Mouse (Mus musculus) liver, embryonic 16.5 days (tissue): ENCODE measurements around the gene Kif13a. TPM values are rescaled to one million over a fixed set of nuclear protein-coding genes. Genes with fewer than 3 reads are reported as not detected.

Source experiments
- ATAC-seq: fragments of 200-750 bp; cut with Nextera tagmentation; 2 replicates; pipeline ENCODE4 v1.8.0; 2017; ENCODE audit warnings: low read depth, mild to moderate bottlenecking, moderate number of reproducible peaks, moderate library complexity
- H3K27ac ChIP-seq: fragments of 300-500 bp; sonication (generic); 2 replicates; pipeline ENCODE4 v1.5.1; 2014; ENCODE audit warnings: mild to moderate bottlenecking, low read length
- H3K27me3 ChIP-seq: fragments of 300-500 bp; sonication (generic); 2 replicates; pipeline ENCODE4 v1.6.1; 2014; ENCODE audit warnings: low read depth, low read length, mixed read lengths; ENCODE audit not compliant: control insufficient read depth, insufficient read depth
- H3K36me3 ChIP-seq: fragments of 300-500 bp; sonication (generic); 2 replicates; pipeline ENCODE4 v1.6.1; 2014; ENCODE audit warnings: mild to moderate bottlenecking; ENCODE audit not compliant: control insufficient read depth, insufficient read depth
- H3K4me1 ChIP-seq: fragments of 300-500 bp; sonication (generic); 2 replicates; pipeline ENCODE4 v1.6.1; 2014; ENCODE audit warnings: low read depth, low read length, mixed read lengths; ENCODE audit not compliant: control insufficient read depth
- H3K4me2 ChIP-seq: fragments of 300-500 bp; sonication (generic); 2 replicates; pipeline ENCODE4 v1.6.1; 2014; ENCODE audit warnings: low read depth, low read length, mixed read lengths
- H3K4me3 ChIP-seq: fragments of 300-500 bp; sonication (generic); 2 replicates; pipeline ENCODE4 v1.5.1; 2014; ENCODE audit warnings: low read depth, mild to moderate bottlenecking, low read length
- H3K9ac ChIP-seq: fragments of 300-500 bp; sonication (generic); 2 replicates; pipeline ENCODE4 v1.6.1; 2014; ENCODE audit warnings: low read depth, low read length
- H3K9me3 ChIP-seq: fragments of 300-500 bp; sonication (generic); replicated peaks from 2 replicates; pipeline ENCODE4 v1.6.1; 2016; ENCODE audit warnings: low read length; ENCODE audit not compliant: control insufficient read depth
- WGBS: fragments of 180-500 bp; shearing (Covaris S2); extraction: QIAGEN DNeasy Blood & Tissue Kit; methylation state at CpG from one replicate; pipeline ENCODE4 v1.1.7; 2014; ENCODE audit not compliant: insufficient replicate concordance; 5-methylcytosine and 5-hydroxymethylcytosine counted together
- polyA plus RNA-seq: library from polyadenylated mRNA; unstranded; fragments of >200 nt; fragmentation: Nextera tagmentation; extraction: Ambion mirVana; gene quantifications from 2 replicates; pipeline ENCODE4 v1.2.1, GENCODE M21; 2015

Gene Kif13a
- polyA plus RNA-seq, 1 experiment from 2014 or later = 1.5 TPM

DNA sequence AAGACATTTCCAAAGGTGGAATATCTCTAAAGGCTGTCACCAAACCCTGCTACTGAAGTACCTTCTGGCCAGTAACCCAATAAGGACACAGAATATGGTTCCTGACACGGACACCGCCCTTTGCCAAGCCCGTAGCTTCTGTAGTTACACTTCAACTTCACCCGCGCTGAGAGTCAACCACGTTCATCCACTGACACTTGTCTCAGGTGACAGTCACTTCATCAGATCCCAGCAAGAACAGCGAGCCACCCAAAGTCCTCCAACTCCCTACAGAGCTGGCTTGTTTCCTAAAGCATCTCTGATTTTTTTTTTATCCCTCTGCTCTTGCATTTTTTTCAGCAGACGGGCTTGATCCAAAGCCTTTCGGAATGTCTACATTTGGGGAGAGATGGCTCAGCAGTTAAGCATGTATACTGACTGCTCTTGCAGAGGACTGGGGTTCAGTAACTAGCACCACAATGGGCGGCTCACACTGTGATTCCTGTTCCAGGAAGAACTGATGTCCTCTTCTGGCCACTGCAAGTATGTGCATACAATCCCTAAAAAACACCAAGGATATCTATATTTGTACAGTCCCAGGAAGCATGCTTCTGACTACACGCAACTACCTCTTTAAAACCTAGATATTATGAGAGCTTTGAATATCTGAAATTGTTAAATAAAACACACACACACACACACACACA, 28.7 kb downstream of the Kif13a start:
- no peaks in the 10 kb centered on the region for H3K27me3 ChIP-seq

DNA sequence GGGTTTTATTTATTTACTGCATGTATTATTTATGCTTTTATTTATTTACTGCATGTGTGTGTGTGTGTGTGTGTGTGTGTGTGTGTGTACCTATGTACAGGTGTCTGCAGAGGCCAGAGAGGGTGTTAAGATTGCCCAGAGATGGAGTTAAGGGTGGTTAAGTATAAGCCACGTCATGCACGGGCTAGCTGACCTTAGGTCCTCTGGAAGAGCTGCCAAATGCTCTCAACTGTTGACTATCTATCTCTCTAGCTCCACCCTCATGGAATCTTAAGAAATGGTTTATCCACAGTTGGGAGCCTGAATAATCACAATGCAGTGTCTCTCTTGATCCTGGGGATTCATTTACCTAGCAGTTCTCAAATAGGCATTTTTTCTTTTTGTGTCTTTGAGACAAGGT, 30.8 kb downstream of the Kif13a start:
- no peaks in the 10 kb centered on the region for H3K27me3 ChIP-seq
- no peaks in the 10 kb centered on the region for H3K9me3 ChIP-seq
- no peaks in the 10 kb centered on the region; the same call in 1 of the 2 replicates for H3K4me1 ChIP-seq
- 15% methylated on average over 2 of the region's 2 CpGs for WGBS
- H3K9ac ChIP-seq = no peak overlapping the region
- no peak overlapping the region for H3K4me3 ChIP-seq
- no peak overlapping the region for H3K4me2 ChIP-seq
- no peaks in the 10 kb centered on the region for H3K36me3 ChIP-seq
- H3K27ac ChIP-seq = no peak overlapping the region
- ATAC-seq = no peak

More for the DNA sequence above, 28.7 kb downstream of the Kif13a start:
- Histone ChIP-seq H3K27ac (no peak overlapping the region), H3K4me2 (no peak overlapping the region), H3K36me3 (no peaks in the 10 kb centered on the region), H3K4me1 (no peaks in the 10 kb centered on the region; the same call in 1 of the 2 replicates), H3K9me3 (no peaks in the 10 kb centered on the region), H3K4me3 (no peak overlapping the region), H3K9ac (no peak overlapping the region)
- ATAC-seq = no peak
- 80% methylated on average over 11 of the region's 11 CpGs for WGBS

DNA sequence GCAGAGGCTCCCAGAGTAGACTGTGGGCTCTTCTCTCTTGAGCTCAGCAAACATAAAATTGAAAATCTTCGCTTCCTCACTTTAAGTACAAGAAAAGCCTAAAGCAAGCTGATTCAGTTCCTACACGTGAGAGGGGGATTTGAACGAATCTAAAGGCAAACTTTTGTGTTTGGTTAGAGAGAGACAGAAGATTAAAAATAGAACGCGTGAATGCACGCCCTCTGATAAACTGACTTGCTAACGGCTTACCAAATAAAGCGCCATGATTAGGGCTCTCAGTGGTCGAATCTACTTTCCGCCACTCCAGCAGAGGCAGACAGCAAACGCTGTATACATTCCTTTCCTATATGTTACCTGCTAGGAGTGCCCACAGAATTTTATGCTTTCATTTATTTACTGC, 31.3 kb downstream of the Kif13a start:
- no peak overlapping the region for H3K9ac ChIP-seq
- 36% methylated on average over 11 of the region's 11 CpGs for WGBS
- no peak overlapping the region for H3K27ac ChIP-seq
- no peaks in the 10 kb centered on the region for H3K27me3 ChIP-seq
- H3K36me3 ChIP-seq = no peaks in the 10 kb centered on the region
- no peaks in the 10 kb centered on the region for H3K9me3 ChIP-seq
- no peak overlapping the region for H3K4me3 ChIP-seq
- ATAC-seq = no peak
- H3K4me1 ChIP-seq = no peaks in the 10 kb centered on the region; the same call in 1 of the 2 replicates
- H3K4me2 ChIP-seq = no peak overlapping the region

DNA sequence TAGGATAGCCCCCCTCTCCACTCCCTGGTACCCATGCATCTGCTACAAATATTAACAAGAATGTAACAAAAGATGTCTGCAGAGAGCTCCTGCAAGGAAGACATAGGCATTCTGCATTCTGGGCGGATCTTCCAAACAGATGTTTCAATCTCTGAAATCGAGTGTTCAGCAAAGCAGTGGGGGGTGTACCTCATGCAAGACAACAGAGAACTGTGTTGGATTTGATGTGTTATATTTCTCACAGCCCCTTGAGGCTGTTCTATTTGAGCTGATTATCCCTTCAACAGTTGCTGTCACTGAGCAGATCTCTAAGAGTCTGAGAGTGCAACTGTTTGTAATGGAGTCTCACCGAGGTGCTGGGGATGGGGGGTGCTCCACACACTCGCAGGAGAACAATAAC, 37.3 kb downstream of the Kif13a start:
- no peak overlapping the region for H3K27ac ChIP-seq
- H3K4me3 ChIP-seq = no peak overlapping the region

DNA sequence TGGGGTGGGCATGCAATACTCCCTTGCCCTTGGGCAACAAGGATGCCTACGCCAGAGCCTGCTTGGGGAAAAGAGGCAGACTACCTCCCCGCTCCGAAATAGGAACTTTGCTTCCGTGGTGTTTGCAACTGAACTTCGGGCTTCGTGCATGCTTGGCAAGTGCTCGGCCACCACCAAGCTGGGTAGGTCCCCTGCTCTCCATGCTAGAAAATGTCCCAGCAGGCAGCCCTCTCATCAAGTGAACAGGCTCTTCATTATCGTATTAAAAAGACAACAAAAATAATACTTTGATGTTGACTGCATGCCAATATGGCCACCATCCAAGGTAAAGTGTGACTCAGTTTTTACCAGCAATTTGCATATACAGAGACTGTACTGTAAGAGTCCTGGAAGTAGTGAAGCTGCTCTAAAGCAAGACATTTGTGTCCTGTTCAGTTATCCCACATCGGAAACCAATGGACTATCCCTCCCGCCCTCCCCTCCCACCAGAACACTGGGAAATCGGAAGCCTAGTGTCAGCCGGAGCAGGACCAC, 41.5 kb downstream of the Kif13a start:
- Histone ChIP-seq H3K4me2 (no peak overlapping the region), H3K27me3 (no peaks in the 10 kb centered on the region), H3K9me3 (no peaks in the 10 kb centered on the region), H3K4me1 (peaks cover 8% of the 10 kb centered on the region), H3K9ac (no peak overlapping the region), H3K4me3 (no peak overlapping the region), H3K27ac (no peak overlapping the region), H3K36me3 (no peaks in the 10 kb centered on the region)
- ATAC-seq = no peak
- 72% methylated on average over 12 of the region's 12 CpGs for WGBS

More for the DNA sequence above, 37.3 kb downstream of the Kif13a start:
- no peak for ATAC-seq
- WGBS = 58% methylated on average over 4 of the region's 4 CpGs
- Histone ChIP-seq H3K36me3 (no peaks in the 10 kb centered on the region), H3K27me3 (no peaks in the 10 kb centered on the region), H3K9ac (no peak overlapping the region), H3K4me2 (no peak overlapping the region), H3K9me3 (no peaks in the 10 kb centered on the region), H3K4me1 (no peaks in the 10 kb centered on the region)

DNA sequence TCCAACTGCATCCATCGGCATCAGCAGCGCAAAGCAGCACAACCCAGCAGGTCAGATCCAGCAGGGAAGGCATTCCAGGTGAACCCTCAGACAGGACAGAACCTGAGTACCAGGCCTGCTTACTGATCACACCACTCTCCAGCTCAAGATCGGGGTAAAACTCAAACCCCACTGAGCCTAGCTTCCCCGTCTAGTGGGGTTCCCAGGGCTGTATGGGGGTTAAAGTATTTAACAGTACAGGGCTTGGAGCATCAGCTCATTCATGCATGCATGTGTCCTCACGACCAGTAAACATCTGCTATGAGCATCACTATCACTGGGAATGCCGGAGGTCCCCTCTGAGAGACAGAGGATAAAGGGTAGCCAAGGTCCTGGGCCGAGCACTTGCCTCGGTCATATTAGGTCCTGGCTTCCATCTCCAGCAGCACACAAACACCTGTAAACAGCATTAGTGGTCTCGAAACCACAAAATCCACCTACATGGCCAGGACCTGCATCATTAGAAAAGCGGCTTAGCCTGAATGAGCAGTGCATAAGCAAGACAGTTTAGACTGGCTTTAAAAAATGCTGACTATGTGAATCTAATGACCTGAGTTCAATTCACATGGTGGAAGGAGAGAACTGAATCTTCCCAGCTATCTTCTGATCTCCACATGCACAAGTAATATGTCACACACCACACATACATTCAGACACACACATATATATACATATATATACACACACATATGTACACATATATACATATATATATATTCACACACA, 43.0 kb downstream of the Kif13a start:
- Histone ChIP-seq H3K4me1 (peaks cover 8% of the 10 kb centered on the region), H3K9me3 (no peaks in the 10 kb centered on the region), H3K27me3 (no peaks in the 10 kb centered on the region), H3K36me3 (no peaks in the 10 kb centered on the region), H3K4me2 (no peak overlapping the region), H3K27ac (no peak overlapping the region), H3K4me3 (no peak overlapping the region), H3K9ac (no peak overlapping the region)
- WGBS = 69% methylated on average over 10 of the region's 10 CpGs
- ATAC-seq = no peak

DNA sequence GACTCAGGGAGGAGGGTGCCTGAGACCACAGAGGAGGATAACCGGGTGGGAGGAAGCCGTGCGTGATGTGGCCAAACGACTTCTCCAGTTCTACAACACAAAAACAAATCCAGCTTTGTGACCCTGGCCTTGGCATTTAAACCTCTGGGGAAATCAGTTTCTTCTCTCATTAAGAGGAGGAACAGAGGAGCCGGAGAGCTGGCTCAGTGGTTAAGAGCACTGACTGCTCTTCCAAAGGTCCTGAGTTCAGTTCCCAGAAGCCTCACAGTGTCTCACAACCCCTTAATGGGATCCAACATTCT, 44.0 kb downstream of the Kif13a start:
- H3K9me3 ChIP-seq = no peaks in the 10 kb centered on the region
- no peak overlapping the region for H3K4me3 ChIP-seq
- ATAC-seq = no peak
- H3K4me1 ChIP-seq = peaks cover 8% of the 10 kb centered on the region
- H3K27me3 ChIP-seq = no peaks in the 10 kb centered on the region
- H3K27ac ChIP-seq = no peak overlapping the region
- H3K9ac ChIP-seq = no peak overlapping the region
- WGBS = 45% methylated on average over 5 of the region's 5 CpGs
- no peak overlapping the region for H3K4me2 ChIP-seq
- H3K36me3 ChIP-seq = no peaks in the 10 kb centered on the region

DNA sequence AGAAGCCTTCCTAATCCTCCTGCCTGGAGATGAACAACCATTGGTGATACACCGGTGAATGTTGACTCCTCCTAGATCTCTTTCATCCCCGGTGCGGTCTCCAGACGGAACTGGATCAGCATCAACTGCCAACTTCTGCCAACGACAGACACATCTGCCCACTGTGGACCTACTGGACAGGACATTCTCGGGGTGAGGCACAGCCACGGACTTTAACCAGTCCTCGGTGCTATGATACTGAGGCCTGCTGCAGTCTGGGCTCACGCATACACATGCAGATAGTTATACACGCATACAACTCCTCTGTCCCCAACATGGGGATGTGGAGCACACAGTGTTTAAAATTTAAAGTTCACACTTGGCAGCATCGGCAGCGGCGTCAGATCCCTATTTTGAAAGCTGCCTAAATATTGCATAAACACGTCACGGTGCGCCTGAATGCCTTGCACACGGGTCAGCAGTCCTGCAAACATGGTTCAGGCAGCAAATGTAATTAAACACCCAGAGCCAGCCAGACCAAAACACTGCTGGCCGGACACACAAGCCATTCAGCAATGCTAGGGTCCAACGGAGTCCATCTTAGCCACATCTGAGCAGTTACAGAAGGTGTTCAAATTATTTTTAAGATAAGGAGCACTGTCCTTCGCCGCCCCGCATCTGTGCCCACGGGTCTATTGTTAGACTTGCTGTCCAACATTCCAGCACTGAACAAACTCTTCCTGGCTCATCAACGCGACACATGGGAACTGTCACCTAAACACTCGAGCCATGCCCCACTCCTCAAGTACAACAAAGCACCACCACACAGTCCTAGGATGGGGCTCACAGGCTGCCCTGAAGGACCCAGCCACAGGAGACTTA, 44.5 kb downstream of the Kif13a start:
- H3K4me1 ChIP-seq = peaks cover 8% of the 10 kb centered on the region
- H3K4me2 ChIP-seq = no peak overlapping the region
- no peak overlapping the region for H3K4me3 ChIP-seq
- H3K9ac ChIP-seq = no peak overlapping the region
- H3K27me3 ChIP-seq = no peaks in the 10 kb centered on the region
- H3K9me3 ChIP-seq = no peaks in the 10 kb centered on the region
- 0 out of 2 replicates have a peak overlapping the region, but pooled peaks have one; percentile 17 for H3K27ac ChIP-seq
- no peaks in the 10 kb centered on the region for H3K36me3 ChIP-seq
- WGBS = 65% methylated on average over 26 of the region's 26 CpGs
- ATAC-seq = peak; percentile 67
